Mouse (Mus musculus): ENCODE measurements at regions not wholly inside any gene's neighbourhood (a gene's known extent, or its start where the extent isn't known, plus 50 kb on each side); places are given as distances from the start of the nearest gene placed in this dataset.

DNA sequence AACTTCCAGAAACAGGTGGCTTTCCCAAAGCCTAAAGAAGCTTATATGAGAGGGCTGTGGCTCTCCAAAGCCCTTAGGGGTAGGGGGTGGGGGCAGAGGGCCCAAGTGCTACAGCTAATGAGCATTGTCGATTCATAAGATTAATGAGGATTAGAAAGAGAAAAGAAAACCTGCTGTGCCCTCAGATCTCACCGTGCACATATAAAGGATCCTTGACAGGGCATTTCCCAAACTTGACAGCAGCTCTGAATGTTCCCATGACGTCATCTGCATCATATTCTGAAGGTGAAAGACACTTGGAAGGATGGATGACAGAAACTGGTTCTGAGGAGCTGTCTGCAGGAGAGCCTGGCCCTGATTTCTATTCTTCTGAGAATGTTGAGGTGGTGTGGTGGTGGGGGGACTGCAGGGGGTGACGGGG is 292.4 kb downstream of the Matn1 start:
- TF ChIP-seq TAL1 (IDR thresholded peaks at IDR 0.05; ENCODE audit: low read length) (no peak), GATA1 (IDR thresholded peaks at IDR 0.05; ENCODE audit: low read length) (no peak)

All from erythroblast, embryonic 14.5 days (primary cell).